Mouse (Mus musculus): ENCODE measurements around the gene Ccs. TPM values are rescaled to one million over a fixed set of nuclear protein-coding genes. Genes with fewer than 3 reads are reported as not detected.

Gene Ccs
- 35.8 and 45.8 TPM in 2 replicates for polyA plus RNA-seq (2012; rRNA removed)

- Histone ChIP-seq H3K27me3 (ENCODE audit: control insufficient read depth, insufficient read depth, low read length) (no peaks in the 10 kb centered on the region; the same call in 1 of the 2 replicates), H3K27ac (ENCODE audit: control insufficient read depth, insufficient read depth, low read length) (no peak within 1 kb of the TSS), H3K36me3 (ENCODE audit: control insufficient read depth, insufficient read depth, low read length) (no peaks in the 10 kb centered on the region), H3K4me3 (ENCODE audit: control insufficient read depth, insufficient read depth, low read length) (peak within 1 kb of the TSS; percentile 75), H3K4me1 (replicated peaks; ENCODE audit: control insufficient read depth, insufficient read depth, low read length) (peaks cover 15% of the 10 kb centered on the region)
- peak; percentile 93 for DNase-seq
- 1% methylated on average over 25 of the region's 25 CpGs for WGBS
- peak; percentile 46; the same call in 1 of the 2 replicates for TF ChIP-seq POLR2A (IDR thresholded peaks at IDR 0.05; ENCODE audit: control insufficient read depth, extremely low read depth, insufficient read depth, low read length, poor library complexity)
- TF ChIP-seq CTCF (IDR thresholded peaks at IDR 0.05; ENCODE audit: borderline replicate concordance, control insufficient read depth, extremely low read depth, insufficient read depth, low read length, poor library complexity) = 0 out of 2 replicates have a peak, but pooled peaks have one; percentile 35
These were observed at the start of gene Ccs, which contains the start of gene Ccdc87 for GRCm38 (mm10) chr19:4839149-4839548. Gene Ccs (minus strand): TSS chr19:4839332. Gene Ccdc87 (plus strand): TSS chr19:4839366.

- peaks cover 2% of the 10 kb centered on the region for H3K4me1 ChIP-seq (replicated peaks; ENCODE audit: control insufficient read depth, insufficient read depth, low read length)
- no peak overlapping the region for H3K27ac ChIP-seq (ENCODE audit: control insufficient read depth, insufficient read depth, low read length)
- TF ChIP-seq CTCF (IDR thresholded peaks at IDR 0.05; ENCODE audit: borderline replicate concordance, control insufficient read depth, extremely low read depth, insufficient read depth, low read length, poor library complexity) = no peak
- no peak for TF ChIP-seq POLR2A (IDR thresholded peaks at IDR 0.05; ENCODE audit: control insufficient read depth, extremely low read depth, insufficient read depth, low read length, poor library complexity)
- no peaks in the 10 kb centered on the region for H3K36me3 ChIP-seq (ENCODE audit: control insufficient read depth, insufficient read depth, low read length)
- no peaks in the 10 kb centered on the region for H3K27me3 ChIP-seq (ENCODE audit: control insufficient read depth, insufficient read depth, low read length)
- H3K4me3 ChIP-seq (ENCODE audit: control insufficient read depth, insufficient read depth, low read length) = no peak overlapping the region
- DNase-seq = no peak
- 92% methylated on average over 4 of the region's 4 CpGs for WGBS
These were observed 44.8 kb upstream of the Ccs start for GRCm38 (mm10) chr19:4883961-4884360.

- Histone ChIP-seq H3K4me1 (replicated peaks; ENCODE audit: control insufficient read depth, insufficient read depth, low read length) (peaks cover 11% of the 10 kb centered on the region), H3K27me3 (ENCODE audit: control insufficient read depth, insufficient read depth, low read length) (no peaks in the 10 kb centered on the region; the same call in 1 of the 2 replicates), H3K27ac (ENCODE audit: control insufficient read depth, insufficient read depth, low read length) (no peak overlapping the region), H3K36me3 (ENCODE audit: control insufficient read depth, insufficient read depth, low read length) (no peaks in the 10 kb centered on the region), H3K4me3 (ENCODE audit: control insufficient read depth, insufficient read depth, low read length) (no peak overlapping the region)
- DNase-seq = no peak
- TF ChIP-seq CTCF (IDR thresholded peaks at IDR 0.05; ENCODE audit: borderline replicate concordance, control insufficient read depth, extremely low read depth, insufficient read depth, low read length, poor library complexity) = no peak
- TF ChIP-seq POLR2A (IDR thresholded peaks at IDR 0.05; ENCODE audit: control insufficient read depth, extremely low read depth, insufficient read depth, low read length, poor library complexity) = no peak
- WGBS = 75% methylated on average over 10 of the region's 10 CpGs
These were observed 40.2 kb upstream of the Ccs start for GRCm38 (mm10) chr19:4879324-4879703.

- Histone ChIP-seq H3K4me3 (ENCODE audit: control insufficient read depth, insufficient read depth, low read length) (peak within 1 kb of the TSS; percentile 86), H3K27me3 (ENCODE audit: control insufficient read depth, insufficient read depth, low read length) (no peaks in the 10 kb centered on the region; the same call in 1 of the 2 replicates), H3K27ac (ENCODE audit: control insufficient read depth, insufficient read depth, low read length) (no peak within 1 kb of the TSS), H3K4me1 (replicated peaks; ENCODE audit: control insufficient read depth, insufficient read depth, low read length) (peaks cover 11% of the 10 kb centered on the region), H3K36me3 (ENCODE audit: control insufficient read depth, insufficient read depth, low read length) (no peaks in the 10 kb centered on the region)
- DNase-seq = peak; percentile 98
- under 1% methylated on average over 52 of the region's 52 CpGs for WGBS
- TF ChIP-seq POLR2A (IDR thresholded peaks at IDR 0.05; ENCODE audit: control insufficient read depth, extremely low read depth, insufficient read depth, low read length, poor library complexity) = peak; percentile 79
- peak; percentile 46; the same call in 1 of the 2 replicates for TF ChIP-seq CTCF (IDR thresholded peaks at IDR 0.05; ENCODE audit: borderline replicate concordance, control insufficient read depth, extremely low read depth, insufficient read depth, low read length, poor library complexity)
These were observed 39.5 kb upstream of the Ccs start, which contains the start of gene Zdhhc24 for GRCm38 (mm10) chr19:4878405-4879323. Gene Zdhhc24 (plus strand): TSS chr19:4878668.

- 22% methylated on average over 17 of the region's 17 CpGs for WGBS
- no peak for DNase-seq
- Histone ChIP-seq H3K27me3 (ENCODE audit: control insufficient read depth, insufficient read depth, low read length) (no peaks in the 10 kb centered on the region; the same call in 1 of the 2 replicates), H3K4me1 (replicated peaks; ENCODE audit: control insufficient read depth, insufficient read depth, low read length) (peaks cover 11% of the 10 kb centered on the region), H3K4me3 (ENCODE audit: control insufficient read depth, insufficient read depth, low read length) (peak within 1 kb of the TSS; percentile 86), H3K36me3 (ENCODE audit: control insufficient read depth, insufficient read depth, low read length) (no peaks in the 10 kb centered on the region), H3K27ac (ENCODE audit: control insufficient read depth, insufficient read depth, low read length) (no peak within 1 kb of the TSS)
- no peak for TF ChIP-seq POLR2A (IDR thresholded peaks at IDR 0.05; ENCODE audit: control insufficient read depth, extremely low read depth, insufficient read depth, low read length, poor library complexity)
- no peak for TF ChIP-seq CTCF (IDR thresholded peaks at IDR 0.05; ENCODE audit: borderline replicate concordance, control insufficient read depth, extremely low read depth, insufficient read depth, low read length, poor library complexity)
These were observed 38.7 kb upstream of the Ccs start, which contains the start of gene Actn3 for GRCm38 (mm10) chr19:4877785-4878184. Gene Actn3 (minus strand): TSS chr19:4877909.

- peaks cover 11% of the 10 kb centered on the region for H3K4me1 ChIP-seq (replicated peaks; ENCODE audit: control insufficient read depth, insufficient read depth, low read length)
- no peak for DNase-seq
- no peak for TF ChIP-seq POLR2A (IDR thresholded peaks at IDR 0.05; ENCODE audit: control insufficient read depth, extremely low read depth, insufficient read depth, low read length, poor library complexity)
- TF ChIP-seq CTCF (IDR thresholded peaks at IDR 0.05; ENCODE audit: borderline replicate concordance, control insufficient read depth, extremely low read depth, insufficient read depth, low read length, poor library complexity) = no peak
- no peak overlapping the region for H3K4me3 ChIP-seq (ENCODE audit: control insufficient read depth, insufficient read depth, low read length)
- H3K36me3 ChIP-seq (ENCODE audit: control insufficient read depth, insufficient read depth, low read length) = no peaks in the 10 kb centered on the region
- H3K27ac ChIP-seq (ENCODE audit: control insufficient read depth, insufficient read depth, low read length) = no peak overlapping the region
- no peaks in the 10 kb centered on the region; the same call in 1 of the 2 replicates for H3K27me3 ChIP-seq (ENCODE audit: control insufficient read depth, insufficient read depth, low read length)
- WGBS = 88% methylated on average over 3 of the region's 3 CpGs
These were observed 37.6 kb upstream of the Ccs start for GRCm38 (mm10) chr19:4876755-4877154.
